Mouse (Mus musculus): ENCODE measurements around the gene Lin28a.
"Not testable (repeated sequence)": the region's sequence is repeated elsewhere in the genome, so short reads cannot be mapped to it uniquely, and the experiment has no call there.

Lin28a gene

DNA sequence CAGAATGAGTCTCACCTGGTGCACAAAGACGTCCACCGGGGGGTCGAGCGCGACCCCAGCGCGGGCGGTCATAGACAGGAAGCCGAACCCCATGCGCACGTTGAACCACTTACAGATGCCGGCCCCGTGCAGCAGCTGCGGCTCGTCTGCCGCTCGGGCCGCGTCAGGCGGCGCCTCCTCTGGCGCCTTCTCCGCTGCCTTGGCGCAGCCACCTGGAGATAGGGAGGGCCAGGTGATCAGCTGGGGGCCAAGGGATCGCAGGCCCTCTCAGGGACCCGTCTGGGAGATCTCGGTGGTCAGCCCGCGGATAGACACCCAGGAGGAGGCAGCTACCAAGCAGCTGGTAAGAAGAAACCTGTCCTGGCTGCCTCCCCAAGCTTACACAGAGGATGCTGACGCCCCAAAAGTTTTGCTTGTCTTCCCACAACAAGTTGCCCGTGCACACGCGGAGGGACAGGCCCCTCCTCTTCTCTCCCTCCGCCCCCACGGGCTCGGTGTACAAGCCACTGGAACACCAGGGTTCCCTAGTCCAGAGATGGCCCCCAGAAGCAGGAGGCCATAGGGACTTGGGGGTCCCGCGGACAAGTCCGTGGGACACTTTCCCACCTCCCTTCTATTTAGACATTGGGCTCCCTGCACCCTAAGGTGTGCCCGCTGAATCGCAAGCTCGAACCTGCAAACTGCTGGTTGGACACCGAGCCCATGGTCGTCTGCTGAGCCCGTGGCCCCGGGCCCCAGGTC lies 433 bp downstream of the Lin28a start:
- no peak for DNase-seq (ENCODE audit: low spot score)

- DNase-seq (ENCODE audit: low spot score): no peak
Measured at GRCm38 (mm10) chr4:134017201-134017865, 1.3 kb downstream of the Lin28a start.

GRCm38 (mm10) chr4:134016767-134017166 lies 1.9 kb downstream of the Lin28a start:
- DNase-seq (ENCODE audit: low spot score): no peak

DNA sequence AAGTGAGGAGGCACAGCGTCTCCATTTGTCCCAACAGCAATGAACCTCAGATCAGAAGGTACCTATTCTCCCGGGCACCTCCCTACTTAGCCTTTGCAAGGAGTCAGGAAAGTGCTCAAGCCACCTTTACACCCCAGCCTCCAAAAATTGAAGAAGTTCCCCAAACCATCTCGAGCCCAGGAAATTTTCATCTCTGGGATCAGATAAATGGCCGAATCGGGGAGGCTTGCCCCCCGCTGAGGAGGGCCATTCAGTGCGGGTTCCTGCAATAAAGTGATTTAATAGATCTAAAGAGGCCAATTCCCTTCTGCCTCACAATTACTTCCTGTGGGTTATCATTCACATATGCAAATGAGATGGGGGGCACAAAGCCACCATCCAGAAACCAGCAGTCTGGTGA lies 2.4 kb downstream of the Lin28a start:
- no peak for DNase-seq (ENCODE audit: low spot score)

GRCm38 (mm10) chr4:134012858-134013528 lies 5.6 kb downstream of the Lin28a start:
- no peak for DNase-seq (ENCODE audit: low spot score)

GRCm38 (mm10) chr4:134011450-134012414 lies 6.9 kb downstream of the Lin28a start:
- DNase-seq (ENCODE audit: low spot score): no peak

DNA sequence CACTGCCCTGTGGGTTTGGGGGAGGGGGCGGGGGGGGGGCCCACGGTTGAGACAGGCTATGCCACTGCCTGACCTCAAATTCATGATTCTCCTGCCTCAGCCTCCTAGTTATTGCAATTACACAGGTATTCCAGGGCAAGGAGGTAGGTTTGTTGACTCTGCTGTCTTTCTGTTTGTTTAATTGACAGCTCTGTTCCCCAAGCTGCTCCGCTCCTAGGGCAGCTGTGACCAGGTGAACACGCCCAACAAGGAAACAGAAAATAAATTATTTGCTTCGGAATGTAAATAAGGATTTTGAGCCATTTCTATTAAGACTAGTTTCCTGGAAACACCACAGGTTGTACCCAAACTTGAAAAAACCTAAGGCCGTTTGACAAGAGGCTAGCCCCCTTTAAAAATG lies 8.9 kb downstream of the Lin28a start:
- DNase-seq (ENCODE audit: low spot score): no peak

- no peak for DNase-seq (ENCODE audit: low spot score)
Measured at GRCm38 (mm10) chr4:134006845-134007244, 11.8 kb downstream of the Lin28a start.

DNA sequence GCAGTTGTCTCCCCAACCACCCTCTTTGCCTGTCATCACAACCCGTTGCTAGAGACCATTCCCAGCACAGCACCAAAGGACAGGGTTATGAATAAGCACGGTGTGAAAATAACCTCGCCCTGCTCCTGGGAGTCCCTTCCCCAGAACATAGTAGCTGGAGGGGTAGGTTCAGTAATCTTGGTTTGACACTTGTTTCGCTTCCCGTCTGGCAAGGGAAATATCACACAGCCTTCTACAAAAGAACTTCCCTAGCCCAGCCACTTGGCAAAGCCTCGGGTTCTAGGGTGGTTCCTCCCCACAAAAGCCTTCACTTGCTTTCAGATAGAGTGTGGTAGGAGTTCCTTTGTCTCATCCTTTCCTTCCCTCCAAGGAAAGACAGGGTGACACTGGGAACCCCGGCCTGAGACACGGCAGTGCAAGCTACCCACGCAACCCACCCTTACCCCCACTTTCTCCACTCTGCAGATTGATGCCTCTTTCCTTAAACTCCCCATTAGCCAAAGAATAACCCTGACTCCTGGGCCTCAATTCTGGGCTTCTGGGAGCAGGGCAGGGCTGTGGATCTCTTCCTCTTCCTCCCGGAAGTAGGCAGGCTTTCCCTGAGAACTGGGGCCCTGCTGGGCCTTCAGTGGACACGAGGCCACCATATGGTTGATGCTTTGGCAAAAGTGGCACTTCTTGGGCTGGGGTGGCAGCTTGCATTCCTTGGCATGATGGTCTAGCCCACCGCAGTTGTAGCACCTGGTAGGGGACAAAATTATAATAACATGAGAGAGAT lies 12.9 kb downstream of the Lin28a start:
- DNase-seq (ENCODE audit: low spot score): no peak

GRCm38 (mm10) chr4:134002903-134003302 lies 15.7 kb downstream of the Lin28a start:
- DNase-seq (ENCODE audit: low spot score): no peak

DNA sequence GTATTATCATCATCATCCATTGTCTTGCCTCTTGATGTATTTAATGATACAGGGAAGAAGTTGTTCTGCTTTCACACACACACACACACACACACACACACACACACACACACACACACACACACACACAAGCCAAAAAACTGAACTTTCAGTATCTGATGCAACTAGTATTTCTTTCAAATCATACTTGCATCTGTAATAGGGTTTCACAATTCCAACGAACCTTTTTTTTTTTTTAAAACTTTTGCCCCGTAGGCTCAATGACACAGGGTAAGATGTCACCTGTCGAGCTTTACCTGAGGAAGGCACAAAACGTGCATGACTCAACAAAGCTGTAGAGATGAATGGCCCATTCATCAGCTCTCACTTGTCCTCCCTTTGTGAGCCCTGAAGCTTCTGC lies 16.4 kb downstream of the Lin28a start:
- DNase-seq (ENCODE audit: low spot score): no peak

DNA sequence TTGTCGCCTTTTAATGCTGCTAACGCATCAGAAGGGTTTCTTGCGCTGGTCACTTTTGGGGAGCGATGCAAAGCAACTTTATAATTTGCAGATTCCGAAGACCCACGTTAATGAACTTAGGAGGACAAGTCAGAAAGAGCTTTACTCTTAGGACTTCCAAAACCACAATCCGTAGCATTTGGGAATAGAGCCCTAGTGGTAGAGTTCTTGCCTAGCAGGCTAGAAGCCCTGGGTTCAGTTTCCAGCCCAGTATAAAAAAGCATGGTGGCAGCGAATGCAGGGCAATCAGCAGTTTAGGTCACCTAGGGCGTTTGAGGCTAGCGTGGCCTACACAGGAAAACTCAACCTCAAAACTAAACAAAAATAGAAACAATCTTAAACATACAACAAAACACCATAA lies 16.9 kb downstream of the Lin28a start:
- no peak for DNase-seq (ENCODE audit: low spot score)

- peak; percentile 94 for DNase-seq (ENCODE audit: low spot score)
Measured at GRCm38 (mm10) chr4:134000466-134001438, 17.9 kb downstream of the Lin28a start, which contains the start of gene Dhdds. Gene Dhdds, minus strand, starts transcription at chr4:134000918.

- no peak for DNase-seq (ENCODE audit: low spot score)
Measured at GRCm38 (mm10) chr4:133994697-133995096, 23.9 kb downstream of the Lin28a start.

DNA sequence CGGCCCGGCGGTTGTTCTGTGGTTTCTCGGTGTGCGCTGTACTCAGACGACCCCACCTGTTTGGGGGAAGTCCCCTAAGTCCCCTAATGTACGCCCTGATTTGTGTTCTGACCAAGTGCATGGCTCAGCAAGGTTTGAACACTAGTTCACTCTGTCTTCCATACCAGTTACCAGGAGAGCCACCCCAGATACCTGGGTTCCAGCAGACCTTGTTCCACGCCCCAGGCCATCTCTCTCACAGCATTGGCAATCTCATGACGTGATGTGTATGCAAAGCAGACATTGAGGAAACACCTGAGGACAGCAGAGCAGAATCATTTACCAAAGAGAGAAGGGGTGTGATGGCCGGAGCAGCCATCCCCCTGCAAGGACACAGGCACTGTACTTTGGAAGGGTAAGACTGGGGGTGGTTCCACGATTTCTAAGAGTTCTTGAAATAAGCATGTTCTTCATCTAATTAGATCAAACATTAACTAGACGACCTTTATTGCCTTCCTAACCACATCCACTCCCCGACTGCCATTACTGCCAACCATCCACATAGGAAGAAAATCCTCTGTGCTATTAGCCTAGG lies 27.5 kb downstream of the Lin28a start:
- DNase-seq (ENCODE audit: low spot score): no peak

DNA sequence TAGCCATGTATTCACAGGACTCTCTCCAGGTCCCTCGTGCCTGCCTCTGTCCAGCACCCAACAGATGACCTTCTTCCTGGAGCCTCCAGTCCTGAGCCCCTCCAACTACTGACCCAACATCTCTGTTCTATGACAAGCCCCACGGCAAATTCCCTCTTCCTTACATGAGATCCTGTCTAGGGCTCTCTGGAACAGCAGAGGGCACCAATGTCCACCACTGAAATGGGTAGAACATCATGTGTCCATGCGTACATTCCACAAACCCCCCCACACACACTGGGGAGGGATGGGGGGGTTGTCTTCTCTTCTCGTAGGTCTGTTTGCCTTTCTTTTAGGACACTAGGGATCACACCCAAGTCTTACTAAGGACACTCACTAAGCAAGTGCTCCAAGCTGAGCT lies 28.6 kb downstream of the Lin28a start:
- DNase-seq (ENCODE audit: low spot score): no peak

DNA sequence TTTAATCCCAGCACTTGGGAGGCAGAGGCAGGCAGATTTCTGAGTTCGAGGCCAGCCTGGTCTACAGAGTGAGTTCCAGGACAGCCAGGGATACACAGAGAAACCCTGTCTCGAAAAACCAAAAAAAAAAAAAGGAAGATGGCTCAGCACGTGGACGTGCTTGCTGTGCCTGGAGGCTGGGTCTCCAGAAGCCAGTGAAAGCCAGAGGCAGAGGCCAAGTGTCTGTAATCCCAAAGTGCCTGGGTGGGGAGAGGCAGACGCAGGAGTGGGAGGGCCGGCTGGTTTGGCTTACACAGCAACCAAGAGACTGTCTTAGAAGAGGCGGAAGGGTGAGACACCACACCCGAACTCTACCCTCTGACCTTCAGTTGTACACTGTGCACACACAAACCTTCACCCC lies 30.4 kb downstream of the Lin28a start:
- not testable (repeated sequence) for DNase-seq (ENCODE audit: low spot score)

DNA sequence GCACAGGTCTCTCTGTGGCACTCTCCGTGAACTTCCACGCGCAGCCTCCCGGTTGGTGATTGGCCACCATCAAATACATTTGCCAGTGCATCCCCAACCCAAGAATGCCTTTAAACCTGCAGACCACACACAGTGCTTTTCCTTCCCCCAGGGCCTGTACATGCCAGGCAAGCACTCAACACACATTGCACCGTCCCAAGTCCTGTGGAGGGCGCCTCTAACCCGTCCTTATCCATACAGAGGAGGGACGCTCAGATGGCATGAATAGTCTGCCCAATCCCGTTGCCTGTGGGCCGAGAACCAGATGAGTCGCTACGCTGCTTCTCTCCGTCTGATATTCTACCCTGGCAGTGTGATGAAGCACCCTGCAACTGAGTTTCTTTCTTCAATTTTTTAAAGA lies 35.7 kb downstream of the Lin28a start:
- DNase-seq (ENCODE audit: low spot score): no peak

GRCm38 (mm10) chr4:133980496-133980895 lies 38.1 kb downstream of the Lin28a start:
- no peak for DNase-seq (ENCODE audit: low spot score)
